Mouse (Mus musculus) adrenal gland (tissue): ENCODE results near the gene Tmem178b.

Experiments
- intact Hi-C: fragments of 180-260 bp; cut with DNase I; formaldehyde crosslinking; loops from one replicate; pipeline ENCODE4 v1.15.1; 2025

Tmem178b gene

GRCm38 (mm10) chr6:40144371-40144770 lies 271.3 kb downstream of the Tmem178b start:
- intact Hi-C loops: loop anchor here (10.0 kb wide), 1 partner anchor 270 kb away; the partner anchor contains the start of gene Tmem178b

- intact Hi-C loops: loop anchor here (10.0 kb wide), 1 partner anchor 271 kb away; the partner anchor contains the start of gene Tmem178b
Observed at GRCm38 (mm10) chr6:40145601-40146000, 272.5 kb downstream of the Tmem178b start.

- intact Hi-C loops: no loop called here
Observed at GRCm38 (mm10) chr6:40152241-40152640, 279.2 kb downstream of the Tmem178b start.

GRCm38 (mm10) chr6:40161381-40161780 lies 288.3 kb downstream of the Tmem178b start:
- intact Hi-C loops: no loop called here

GRCm38 (mm10) chr6:40173559-40173958 lies 300.5 kb downstream of the Tmem178b start:
- intact Hi-C loops: no loop called here

GRCm38 (mm10) chr6:40177870-40178269 lies 304.8 kb downstream of the Tmem178b start:
- intact Hi-C loops: no loop called here

GRCm38 (mm10) chr6:40180551-40180950 lies 307.5 kb downstream of the Tmem178b start:
- intact Hi-C loops: no loop called here

- intact Hi-C loops: no loop called here
Observed at GRCm38 (mm10) chr6:40200661-40201060, 327.6 kb downstream of the Tmem178b start.

- intact Hi-C loops: no loop called here
Observed at GRCm38 (mm10) chr6:40202602-40203001, 329.5 kb downstream of the Tmem178b start.

GRCm38 (mm10) chr6:40205380-40205779 lies 332.3 kb downstream of the Tmem178b start:
- intact Hi-C loops: no loop called here

- intact Hi-C loops: no loop called here
Observed at GRCm38 (mm10) chr6:40208014-40208413, 334.9 kb downstream of the Tmem178b start.

- intact Hi-C loops: no loop called here
Observed at GRCm38 (mm10) chr6:40209172-40209571, 336.1 kb downstream of the Tmem178b start.

- intact Hi-C loops: no loop called here
Observed at GRCm38 (mm10) chr6:40217154-40217553, 344.1 kb downstream of the Tmem178b start.

- intact Hi-C loops: no loop called here
Observed at GRCm38 (mm10) chr6:40217651-40218050, 344.6 kb downstream of the Tmem178b start.

GRCm38 (mm10) chr6:40220634-40221120 lies 347.6 kb downstream of the Tmem178b start:
- intact Hi-C loops: no loop called here

GRCm38 (mm10) chr6:40225585-40226280 lies 352.7 kb downstream of the Tmem178b start:
- intact Hi-C loops: no loop called here

GRCm38 (mm10) chr6:40228981-40229380 lies 355.9 kb downstream of the Tmem178b start:
- intact Hi-C loops: no loop called here

GRCm38 (mm10) chr6:40229985-40230384 lies 356.9 kb downstream of the Tmem178b start:
- intact Hi-C loops: no loop called here

- intact Hi-C loops: no loop called here
Observed at GRCm38 (mm10) chr6:40234066-40234465, 361.0 kb downstream of the Tmem178b start.

GRCm38 (mm10) chr6:40235793-40236470 lies 362.9 kb downstream of the Tmem178b start:
- intact Hi-C loops: loop anchor here (2.0 to 5.0 kb wide), 2 partner anchors 66 to 157 kb away; no protein-coding TSS in a partner anchor

- intact Hi-C loops: loop anchor here (2.0 to 5.0 kb wide), 2 partner anchors 65 to 156 kb away; no protein-coding TSS in a partner anchor
Observed at GRCm38 (mm10) chr6:40236841-40237765, 364.0 kb downstream of the Tmem178b start.
